Mouse (Mus musculus): ENCODE measurements around the gene Thap2.
A peak's percentile ranks its signal among the peaks of the same experiment; 100 is the strongest.

The Thap2 gene

GRCm38 (mm10) chr10:115354553-115354952 is 29.7 kb downstream of the Thap2 start:
- no peak for DNase-seq (ENCODE audit: low read depth, low spot score)

DNA sequence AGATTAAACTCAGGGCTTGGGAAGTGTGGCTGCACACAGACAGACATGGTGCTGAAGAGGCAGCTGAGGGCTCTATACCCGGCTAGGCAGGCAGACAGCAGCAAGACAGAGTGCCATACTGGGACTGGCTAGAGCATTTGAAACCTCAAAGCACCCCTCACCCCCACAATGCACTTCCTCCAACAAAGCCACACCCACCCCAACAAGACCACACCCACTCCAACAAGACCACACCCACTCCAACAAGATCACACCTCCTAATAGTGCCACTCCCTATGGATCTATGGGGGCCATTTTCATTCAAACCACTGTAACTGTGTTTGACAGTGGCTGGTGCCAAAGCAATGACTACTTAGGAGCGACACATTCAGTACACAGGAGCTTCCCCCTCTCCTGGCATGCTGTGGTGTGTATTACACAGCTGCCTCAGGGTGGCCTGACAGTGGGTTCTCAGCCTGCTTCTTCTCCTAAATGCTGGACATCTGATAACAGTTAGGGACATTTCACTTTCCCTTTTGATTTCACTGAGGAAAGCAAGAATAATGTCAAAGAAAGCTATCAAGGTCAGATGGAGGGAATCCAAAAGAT is 33.3 kb downstream of the Thap2 start:
- no peak for DNase-seq (ENCODE audit: low read depth, low spot score)

DNA sequence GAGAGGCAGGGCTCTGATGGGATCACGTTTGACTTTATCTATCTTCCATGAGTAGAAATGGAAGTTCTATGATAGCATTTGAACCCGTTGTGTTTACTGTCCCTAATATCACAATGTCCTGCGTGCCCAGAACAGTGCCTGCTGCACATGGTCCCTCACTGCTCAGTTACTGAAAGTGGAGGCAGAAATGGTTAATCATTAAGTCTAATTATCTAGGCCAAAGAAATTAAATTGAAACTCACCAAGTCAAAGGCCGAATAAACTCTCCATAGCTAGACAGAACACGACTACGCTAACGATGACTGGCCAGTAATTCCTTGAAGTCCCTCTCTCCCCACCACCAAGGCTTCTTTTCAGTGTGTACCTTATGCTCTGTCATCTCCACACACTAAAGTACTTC is 34.7 kb downstream of the Thap2 start:
- DNase-seq (ENCODE audit: low read depth, low spot score), result no peak

- DNase-seq (ENCODE audit: low read depth, low spot score), result no peak
Observed at GRCm38 (mm10) chr10:115349029-115349428, 35.2 kb downstream of the Thap2 start.

DNA sequence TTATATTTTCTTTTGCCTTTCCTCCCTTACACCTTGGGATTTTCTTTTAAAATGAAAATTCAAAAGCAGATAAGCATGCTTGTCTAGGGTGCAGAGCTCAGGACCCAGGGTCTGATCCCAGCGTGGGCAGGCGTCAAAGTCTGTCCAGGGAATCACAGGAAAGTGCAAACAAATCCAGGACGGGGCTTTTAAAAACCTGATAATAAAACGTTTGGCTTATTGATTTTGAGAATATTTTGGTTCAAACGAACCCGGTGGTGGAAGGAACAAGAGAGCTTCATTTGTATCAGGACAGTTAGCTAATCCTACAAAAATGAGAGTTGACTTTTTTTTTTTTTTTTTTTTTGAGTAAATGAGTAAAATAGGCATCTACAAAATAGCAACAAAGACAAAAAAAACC is 36.1 kb downstream of the Thap2 start:
- DNase-seq (ENCODE audit: low read depth, low spot score), result no peak

GRCm38 (mm10) chr10:115346444-115346843 is 37.8 kb downstream of the Thap2 start:
- DNase-seq (ENCODE audit: low read depth, low spot score), result no peak

GRCm38 (mm10) chr10:115342771-115343425 is 41.3 kb downstream of the Thap2 start:
- DNase-seq (ENCODE audit: low read depth, low spot score), result no peak

- no peak for DNase-seq (ENCODE audit: low read depth, low spot score)
Observed at GRCm38 (mm10) chr10:115339820-115340328, 44.4 kb downstream of the Thap2 start.

DNA sequence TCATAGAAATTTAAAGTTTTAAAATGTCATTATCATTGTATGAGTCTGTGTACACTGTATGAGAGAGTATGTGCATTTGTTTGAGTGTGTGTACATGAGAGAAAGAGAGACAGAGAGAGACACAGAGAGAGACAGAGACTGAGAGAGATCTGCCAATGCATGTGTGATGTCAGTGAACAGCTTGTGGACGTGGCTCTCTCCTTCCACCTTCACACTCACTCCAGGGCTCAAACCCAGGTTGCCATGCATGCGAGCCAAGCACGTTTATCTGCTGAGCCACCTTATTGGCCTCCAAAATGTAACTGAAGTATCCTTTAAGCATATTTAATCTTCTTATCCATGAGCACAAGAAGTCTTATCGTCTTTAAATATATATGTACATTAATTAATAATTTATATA is 47.3 kb downstream of the Thap2 start:
- DNase-seq (ENCODE audit: low read depth, low spot score), result no peak

GRCm38 (mm10) chr10:115333528-115333927 is 50.7 kb downstream of the Thap2 start:
- no peak for DNase-seq (ENCODE audit: low read depth, low spot score)

DNA sequence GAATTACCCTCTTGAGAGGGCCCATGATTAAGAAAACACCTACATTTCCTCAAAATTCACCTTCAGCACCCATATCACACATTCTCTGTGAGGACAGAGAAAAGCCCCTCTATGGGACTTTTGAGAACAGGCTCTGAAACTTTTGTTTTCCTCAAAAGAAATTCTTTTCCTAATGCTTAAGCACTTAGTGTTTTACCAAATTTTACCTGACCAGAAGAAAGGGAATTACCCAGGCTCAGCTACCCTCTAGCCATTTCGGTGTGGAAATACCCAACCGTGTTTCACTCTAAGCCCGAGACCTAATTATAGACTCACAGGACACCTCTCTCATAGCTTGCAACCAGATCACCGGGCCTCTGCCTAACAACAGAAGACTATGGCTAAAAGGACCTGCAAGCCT is 51.2 kb downstream of the Thap2 start:
- DNase-seq (ENCODE audit: low read depth, low spot score), result no peak

- DNase-seq (ENCODE audit: low read depth, low spot score), result no peak
Observed at GRCm38 (mm10) chr10:115332420-115332952, 51.8 kb downstream of the Thap2 start.

DNA sequence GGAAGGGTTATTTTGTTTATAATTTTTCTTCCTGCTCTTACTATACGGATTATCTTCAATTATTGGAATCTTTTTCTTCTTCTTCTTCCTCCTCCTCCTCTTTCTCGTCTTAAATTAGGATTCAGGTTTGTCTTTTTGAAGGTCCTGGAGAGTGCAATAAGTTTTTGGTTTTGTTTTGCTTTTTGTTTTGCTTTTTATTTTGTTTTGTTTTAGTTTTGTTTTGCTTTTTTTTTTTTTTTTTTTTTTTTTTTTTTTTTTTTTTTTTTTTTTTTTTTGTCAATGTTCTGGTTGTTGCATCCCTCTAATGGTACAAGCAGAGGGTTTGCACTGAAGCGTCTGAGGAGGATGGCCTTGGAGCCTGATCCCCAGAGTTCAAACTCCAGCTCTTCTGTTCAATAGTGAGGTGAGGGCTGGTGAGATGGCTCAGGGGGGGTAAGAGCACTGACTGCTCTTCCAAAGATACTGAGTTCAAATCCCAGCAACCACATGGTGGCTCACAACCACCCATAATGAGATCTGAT is 55.2 kb downstream of the Thap2 start:
- no peak for DNase-seq (ENCODE audit: low read depth, low spot score)

GRCm38 (mm10) chr10:115328514-115328913 is 55.7 kb downstream of the Thap2 start:
- no peak for DNase-seq (ENCODE audit: low read depth, low spot score)

GRCm38 (mm10) chr10:115323295-115323694 is 60.9 kb downstream of the Thap2 start:
- DNase-seq (ENCODE audit: low read depth, low spot score), result peak; percentile 39

GRCm38 (mm10) chr10:115321317-115322035 is 62.8 kb downstream of the Thap2 start:
- no peak for DNase-seq (ENCODE audit: low read depth, low spot score)
